Mouse (Mus musculus) cerebellum, postnatal 14 days (tissue): Measurements from ENCODE around the gene Clint1.

Source experiments
- DNase-seq, 2 experiments: peaks; one replicate each; pipeline ENCODE4 v3.0.0; 2021; ENCODE audit warnings: mixed read lengths in 2 of 2

The Clint1 gene

GRCm38 (mm10) chr11:45942281-45942680 is 90.4 kb downstream of the Clint1 start:
- no peak for DNase-seq

DNA sequence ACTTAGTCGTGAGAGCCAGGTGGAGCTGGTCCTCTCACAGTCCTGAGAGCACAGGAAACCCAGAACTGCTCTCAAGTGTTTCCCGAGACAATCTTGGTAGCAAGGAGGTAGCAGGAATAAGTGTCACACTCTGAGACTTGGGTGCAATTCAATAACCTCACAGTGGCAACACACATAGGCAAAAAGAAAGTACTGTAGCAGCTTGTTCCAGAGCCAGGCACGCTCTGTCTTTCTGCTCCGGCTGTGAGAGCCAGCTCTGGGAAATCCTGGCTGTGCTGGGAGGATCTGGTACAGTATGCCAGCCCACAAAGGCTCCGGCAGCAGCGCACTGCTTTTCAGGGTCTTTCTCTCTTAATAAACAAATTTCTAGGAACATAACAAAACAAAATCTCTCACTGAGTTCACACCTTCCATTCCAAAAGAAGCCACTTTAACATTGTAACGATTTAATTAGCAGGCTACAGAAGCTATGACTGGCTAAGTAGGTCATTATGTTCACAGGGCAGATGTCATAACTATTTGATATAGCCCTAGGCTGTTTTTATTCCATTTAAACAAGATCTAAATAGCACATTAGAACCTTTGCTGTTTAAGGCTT is 91.4 kb downstream of the Clint1 start:
- peak; percentile 38 to 51 for DNase-seq

DNA sequence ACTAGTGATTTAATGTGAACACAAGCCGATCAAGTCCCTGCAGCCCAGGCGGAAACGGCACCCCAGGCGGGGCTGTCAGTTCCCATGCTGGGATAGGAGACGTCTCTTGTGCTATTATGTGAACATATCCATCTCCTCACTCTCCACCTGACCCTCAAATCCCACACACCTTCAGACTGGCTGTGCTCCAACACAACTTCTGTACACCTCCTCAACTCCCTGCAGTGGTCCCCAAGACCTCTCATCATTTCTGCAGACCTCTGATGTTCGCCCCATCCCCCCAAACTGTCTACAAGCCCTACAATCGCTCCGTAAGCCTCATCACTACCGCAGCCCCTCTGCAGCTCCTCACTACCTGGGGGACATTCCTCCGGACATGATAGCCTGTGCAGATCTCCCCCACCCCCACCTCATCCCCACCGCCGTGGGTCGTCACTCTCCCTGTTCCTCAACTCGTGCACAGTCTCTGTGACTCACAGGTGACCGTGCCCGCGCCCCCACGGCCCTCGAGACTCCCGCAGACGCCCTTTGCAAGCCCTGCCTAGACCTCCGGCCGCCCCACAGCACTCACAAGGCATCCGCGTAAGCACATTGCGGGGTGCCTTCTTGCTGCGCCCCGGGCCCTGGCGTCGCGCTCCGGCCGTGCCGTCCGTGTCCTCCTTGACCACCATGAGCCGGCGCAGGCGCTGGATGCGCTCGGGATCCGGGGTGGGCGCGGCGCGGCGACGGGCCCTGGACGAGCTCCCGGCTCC is 92.2 kb downstream of the Clint1 start:
- DNase-seq, result peak; percentile 42 to 46

DNA sequence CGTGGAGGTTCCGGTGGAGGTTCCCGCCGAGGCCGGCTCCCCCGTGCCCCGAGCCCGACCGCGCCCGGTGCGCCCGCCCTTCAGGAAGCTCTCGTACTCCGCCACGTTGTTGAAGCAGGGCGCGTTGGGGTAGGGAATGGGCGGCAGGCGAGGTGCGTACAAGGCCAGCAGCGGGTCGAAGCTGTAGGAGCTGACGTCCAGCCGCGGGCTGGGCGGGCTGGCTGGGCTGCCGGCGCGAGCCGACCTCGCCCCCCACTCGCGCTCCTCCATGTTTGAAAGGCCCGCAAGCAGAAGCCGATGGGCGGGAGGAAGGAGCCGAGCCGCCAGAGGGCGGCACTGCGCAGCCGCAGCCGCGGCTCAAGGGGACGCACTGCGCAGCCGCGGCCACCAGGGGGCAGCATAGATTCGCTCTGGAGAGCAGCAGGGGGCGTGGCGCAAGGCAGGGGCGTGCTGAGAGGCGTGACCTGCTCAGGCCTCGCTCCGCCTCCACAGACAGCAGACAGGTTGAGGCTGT is 92.8 kb downstream of the Clint1 start, which contains the start of gene Lsm11:
Gene Lsm11 (minus strand): TSS at position 293 of the 514 bp plus-strand sequence.
- peak; percentile 99 for DNase-seq

GRCm38 (mm10) chr11:45946796-45947195 is 94.9 kb downstream of the Clint1 start:
- DNase-seq, result no peak

- peak in 1 of 2 experiments; percentile 44 for DNase-seq
Measured at GRCm38 (mm10) chr11:45947491-45947890, 95.6 kb downstream of the Clint1 start.

- DNase-seq, result peak; percentile 90 to 91
Measured at GRCm38 (mm10) chr11:45955127-45955627, 103.3 kb downstream of the Clint1 start, which contains the start of gene Thg1l. Thg1l (minus strand) TSS chr11:45955494.

- peak in 1 of 2 experiments; percentile 54 for DNase-seq
Measured at GRCm38 (mm10) chr11:45959598-45959997, 107.7 kb downstream of the Clint1 start.

GRCm38 (mm10) chr11:45960003-45960402 is 108.2 kb downstream of the Clint1 start:
- DNase-seq, result no peak
